Mouse (Mus musculus) heart, adult 2 months (tissue): ENCODE results near the gene Cfap100.

Experiments used
- CTCF ChIP-seq: fragments of 200-600 bp; IDR thresholded peaks from 2 replicates; pipeline ENCODE4 v1.8.1; 2022; ENCODE audit warnings: antibody characterized with exemption, mild to moderate bottlenecking, moderate library complexity
- POLR2A ChIP-seq: fragments of 200-500 bp; IDR thresholded peaks from 2 replicates; pipeline ENCODE4 v1.6.1; 2011; ENCODE audit warnings: mild to moderate bottlenecking, low read depth, low read length, control low read depth; ENCODE audit not compliant: insufficient read depth

GRCm38 (mm10) chr6:90450179-90450578, 21.6 kb upstream of the Cfap100 start:
- TF ChIP-seq CTCF (peak; percentile 94), POLR2A (no peak)
